In the genomic region with DNA sequence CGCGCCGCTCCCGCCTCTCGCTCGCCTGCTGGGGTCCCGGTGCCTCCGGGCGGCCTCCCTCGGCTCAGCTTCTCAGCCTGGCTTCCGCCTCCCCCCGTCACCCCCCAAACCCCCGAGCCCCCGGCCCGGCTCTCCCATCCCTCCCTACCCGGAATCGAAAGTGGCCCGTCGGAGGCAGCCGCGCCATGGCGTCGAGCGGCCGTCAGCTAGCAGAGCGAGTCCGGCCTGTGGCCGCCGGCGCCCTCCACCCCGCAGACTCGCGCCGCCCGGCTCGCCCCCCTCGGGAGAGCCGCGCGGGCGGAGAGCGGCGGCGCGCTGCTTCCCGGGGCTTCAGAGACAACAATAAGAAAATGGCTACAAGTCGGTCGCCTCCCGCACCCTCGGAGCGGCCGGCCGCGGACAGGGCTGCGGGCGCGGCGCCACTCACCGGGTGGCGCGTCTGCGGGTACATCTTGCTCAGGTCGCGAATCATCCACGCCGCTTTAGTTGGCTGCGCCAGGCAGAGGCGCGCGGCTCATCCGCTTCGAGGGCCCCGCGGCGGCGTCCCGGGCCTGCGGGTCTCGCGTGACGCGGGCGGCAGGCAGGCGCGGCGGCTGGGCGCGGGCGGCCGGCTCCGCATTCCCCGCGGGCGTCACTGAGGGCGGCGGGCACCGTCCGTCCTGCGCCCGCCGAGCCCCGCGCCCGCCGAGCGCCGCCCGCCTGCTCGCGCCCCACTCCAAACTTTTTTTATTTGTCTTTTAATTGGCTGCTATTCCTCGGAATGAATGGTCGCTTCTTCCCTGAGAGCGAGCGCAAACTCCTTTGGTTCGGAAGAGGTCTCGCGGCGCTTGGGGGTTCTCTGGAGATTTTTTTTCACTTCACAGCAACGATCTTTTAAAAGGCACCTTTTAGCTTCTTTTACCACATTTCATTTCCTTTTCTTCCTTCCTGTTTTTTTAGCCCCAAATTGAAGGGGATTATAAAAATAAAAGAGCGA, we compare ENCODE assay signal across 8 mouse cellular contexts. TPM values are rescaled to one million over a fixed set of nuclear protein-coding genes. Genes with fewer than 3 reads are reported as not detected.
A peak's percentile ranks its signal among the peaks of the same experiment; 100 is the strongest.
DNase-seq lines count a peak whose midpoint lies in the region; ATAC-seq and TF ChIP-seq lines count a peak whose summit lies in the region.

No protein-coding gene starts in this region.

- peak; percentile 24 for ATAC-seq in Patski
- no peak for ATAC-seq in hindbrain, embryonic 12.5 days (ENCODE audit: low FRiP score)
- ATAC-seq in monocyte, adult 5-6 weeks (replicated peaks; ENCODE audit: insufficient number of reproducible peaks, low FRiP score, low TSS enrichment, poor library complexity, severe bottlenecking), result no peak

- no peak for DNase-seq in Patski (ENCODE audit: low read depth, low spot score)
- DNase-seq in cerebellum, adult 18-20 months, result peak; percentile 52 to 75
- DNase-seq in forelimb bud, embryonic 11.5 days (ENCODE audit: low read depth, low spot score), result peak; percentile 61
- DNase-seq in left cerebral cortex, adult 8-10 months (ENCODE audit: low spot score in 2 of 2), result peak; percentile 28 to 32
- DNase-seq in right cerebral cortex, postnatal 25 days, result peak; percentile 66

- H3K36me3 ChIP-seq in hindbrain, embryonic 12.5 days, result no peaks in the 10 kb centered on the region
- peaks cover 7% of the 10 kb centered on the region; the same call in 1 of the 2 replicates for H3K36me3 ChIP-seq in macrophage (ENCODE audit: inconsistent target)

- peak overlapping the region; percentile 97 for H3K9ac ChIP-seq in hindbrain, embryonic 12.5 days

- WGBS in hindbrain, embryonic 12.5 days, result under 1% methylated on average over 111 of the region's 120 CpGs
- under 1% methylated on average over 103 of the region's 120 CpGs for WGBS in macrophage (ENCODE audit: missing documents)

- peak overlapping the region; percentile 80 for H3K4me3 ChIP-seq in hindbrain, embryonic 12.5 days
- H3K4me3 ChIP-seq in macrophage (ENCODE audit: inconsistent target), result peak overlapping the region; percentile 62

- H3K4me1 ChIP-seq in hindbrain, embryonic 12.5 days, result peaks cover 27% of the 10 kb centered on the region

- H3K27ac ChIP-seq in hindbrain, embryonic 12.5 days, result peak overlapping the region; percentile 98
- peak overlapping the region; percentile 84 for H3K27ac ChIP-seq in macrophage

- no peak for TF ChIP-seq CTCF in Patski (IDR thresholded peaks at IDR 0.05)

- peak overlapping the region; percentile 60 for H3K4me2 ChIP-seq in hindbrain, embryonic 12.5 days (replicated peaks)

- POLR2A ChIA-PET in Patski (lab: Charles Lee), result no interaction called here

- CTCF ChIA-PET in Patski (lab: Charles Lee), result no interaction called here

- in situ Hi-C loops in Patski (cut with MboI; ENCODE audit: low pct_unique_long_range_greater_than_20kb), result no loop called here

- peaks cover 46% of the 10 kb centered on the region for H3K79me2 ChIP-seq in macrophage (ENCODE audit: inconsistent target)

- no peaks in the 10 kb centered on the region for H3K9me3 ChIP-seq in hindbrain, embryonic 12.5 days (replicated peaks)

- H3K27me3 ChIP-seq in Patski, result peaks cover 28% of the 10 kb centered on the region
- H3K27me3 ChIP-seq in hindbrain, embryonic 12.5 days, result 0 out of 2 replicates have a peak, but pooled peaks cover 6% of the 10 kb centered on the region

RNA-seq across cellular contexts. Expression of a gene that starts 0.6 kb away (rescaled TPM):
- polyA plus RNA-seq in Patski (2021) (2.9 TPM), macrophage (2018) (17.3 to 21.9 TPM (median 20.8 TPM) in 3 replicates)
- polyA plus RNA-seq in hindbrain, embryonic 12.5 days (2016; fragmentation: Nextera tagmentation; extraction: Ambion mirVana), result 37.7 and 40.2 TPM in 2 replicates
- total RNA-seq in left cerebral cortex, adult 8-10 months (2022), result 10 to 100 TPM; 44.8 to 52.3 (median 47.4) TPM
- 100 to 1,000 TPM in 1 of 26 experiments, 10 to 100 TPM in 25; 16.0 to 103 (median 57.8) TPM for total RNA-seq in macrophage (2018; cell fraction: chromatin; rRNA removed)
- 10 to 100 TPM; 21.2 to 49.0 (median 33.4) TPM for total RNA-seq in macrophage (2018; cell fraction: cytosol; rRNA removed)
- total RNA-seq in macrophage (2018; cell fraction: nucleus; rRNA removed), result 100 to 1,000 TPM in 1 of 26 experiments, 10 to 100 TPM in 25; 28.5 to 109 (median 58.0) TPM
- 35.3 to 55.7 TPM (median 35.6 TPM) in 3 replicates for total RNA-seq in monocyte, adult 5-6 weeks (2017)
